Mouse (Mus musculus) forebrain, postnatal 0 days (tissue): Measurements from ENCODE around the gene Ltbp2. TPM values are rescaled to one million over a fixed set of nuclear protein-coding genes. Genes with fewer than 3 reads are reported as not detected.

Experiments
- ATAC-seq: fragments of 200-750 bp; cut with Nextera tagmentation; 2 replicates; pipeline ENCODE4 v1.8.0; 2017; ENCODE audit warnings: mild to moderate bottlenecking, moderate library complexity
- DNase-seq: peaks from one replicate; pipeline ENCODE4 v3.0.0-alpha.2; 2015
- H3K27ac ChIP-seq: fragments of 300-500 bp; sonication (generic); 2 replicates; pipeline ENCODE4 v1.5.1; 2014; ENCODE audit warnings: low read depth, mild to moderate bottlenecking, antibody characterized with exemption, low read length, moderate library complexity, mixed read lengths
- H3K27me3 ChIP-seq: fragments of 300-500 bp; sonication (generic); 2 replicates; pipeline ENCODE4 v1.6.1; 2014; ENCODE audit warnings: mild to moderate bottlenecking, low read length, mixed read lengths; ENCODE audit not compliant: insufficient read depth
- H3K36me3 ChIP-seq: fragments of 300-500 bp; sonication (generic); 2 replicates; pipeline ENCODE4 v1.6.1; 2014; ENCODE audit warnings: mild to moderate bottlenecking, moderate library complexity; ENCODE audit not compliant: insufficient read depth
- H3K4me1 ChIP-seq: fragments of 300-500 bp; sonication (generic); 2 replicates; pipeline ENCODE4 v1.6.1; 2014; ENCODE audit warnings: antibody characterized with exemption; ENCODE audit not compliant: insufficient read depth
- H3K4me2 ChIP-seq: fragments of 300-500 bp; sonication (generic); 2 replicates; pipeline ENCODE4 v1.6.1; 2014; ENCODE audit warnings: low read depth, mild to moderate bottlenecking, moderate library complexity
- H3K4me3 ChIP-seq: fragments of 300-500 bp; sonication (generic); 2 replicates; pipeline ENCODE4 v1.5.1; 2014; ENCODE audit warnings: low read depth, low read length, mixed read lengths
- H3K9ac ChIP-seq: fragments of 300-500 bp; sonication (generic); 2 replicates; pipeline ENCODE4 v1.6.1; 2014; ENCODE audit warnings: mild to moderate bottlenecking
- H3K9me3 ChIP-seq: fragments of 300-500 bp; sonication (generic); 2 replicates; pipeline ENCODE4 v1.6.1; 2016; ENCODE audit warnings: low read length
- CTCF ChIP-seq: sonication (generic); IDR thresholded peaks from 2 replicates; pipeline ENCODE4 v1.5.1; 2016; ENCODE audit warnings: antibody characterized with exemption, control low read depth, low read depth
- WGBS: fragments of 180-500 bp; shearing (Covaris S2); extraction: QIAGEN DNeasy Blood & Tissue Kit; methylation state at CpG from one replicate; pipeline ENCODE4 v1.1.7; 2014; 5-methylcytosine and 5-hydroxymethylcytosine counted together
- polyA plus RNA-seq: library from polyadenylated mRNA; unstranded; fragments of >200 nt; fragmentation: Nextera tagmentation; extraction: Ambion mirVana; gene quantifications from 2 replicates; pipeline ENCODE4 v1.2.1, GENCODE M21; 2015
- total RNA-seq: library from RNA; depleted of rRNA; stranded (reverse); fragments of >200 nt; gene quantifications from 2 replicates; pipeline ENCODE4 v1.2.3, GENCODE M21; 2014

Gene Ltbp2
- total and polyA plus RNA-seq, 2 experiments from 2014 or later: 0.51 to 0.76 TPM

- H3K4me1 ChIP-seq: no peaks in the 10 kb centered on the region
- no peaks in the 10 kb centered on the region for H3K36me3 ChIP-seq
- no peak overlapping the region for H3K4me3 ChIP-seq
- 74% methylated on average over 14 of the region's 14 CpGs for WGBS
- H3K27me3 ChIP-seq: no peaks in the 10 kb centered on the region
- H3K9ac ChIP-seq: no peak overlapping the region
- H3K4me2 ChIP-seq: no peak overlapping the region
- no peaks in the 10 kb centered on the region for H3K9me3 ChIP-seq
- DNase-seq: peak; percentile 35
- no peak overlapping the region for H3K27ac ChIP-seq
- peak; percentile 73 for ATAC-seq
- no peak for TF ChIP-seq CTCF
Observed at GRCm38 (mm10) chr12:84862136-84862910, 14.0 kb downstream of the Ltbp2 start.

- no peaks in the 10 kb centered on the region for H3K4me1 ChIP-seq
- H3K9ac ChIP-seq: no peak overlapping the region
- H3K9me3 ChIP-seq: no peaks in the 10 kb centered on the region
- ATAC-seq (no peak), DNase-seq (no peak)
- no peak overlapping the region for H3K27ac ChIP-seq
- no peaks in the 10 kb centered on the region for H3K27me3 ChIP-seq
- no peaks in the 10 kb centered on the region for H3K36me3 ChIP-seq
- H3K4me3 ChIP-seq: no peak overlapping the region
- TF ChIP-seq CTCF: no peak
- H3K4me2 ChIP-seq: no peak overlapping the region
- WGBS: 73% methylated on average over 17 of the region's 17 CpGs
Observed at GRCm38 (mm10) chr12:84858149-84859113, 17.9 kb downstream of the Ltbp2 start.

- Histone ChIP-seq H3K4me2 (no peak overlapping the region), H3K9ac (no peak overlapping the region), H3K4me3 (no peak overlapping the region), H3K27me3 (no peaks in the 10 kb centered on the region), H3K27ac (no peak overlapping the region), H3K36me3 (no peaks in the 10 kb centered on the region), H3K4me1 (no peaks in the 10 kb centered on the region), H3K9me3 (no peaks in the 10 kb centered on the region)
- no peak for ATAC-seq
- DNase-seq: no peak
- 74% methylated on average over 4 of the region's 4 CpGs for whole genome bisulfite sequencing
- TF ChIP-seq CTCF: no peak
Observed at GRCm38 (mm10) chr12:84857706-84858105, 18.6 kb downstream of the Ltbp2 start.

GRCm38 (mm10) chr12:84856532-84856931, 19.8 kb downstream of the Ltbp2 start:
- H3K4me3 ChIP-seq: no peak overlapping the region
- no peak overlapping the region for H3K27ac ChIP-seq
- no peaks in the 10 kb centered on the region for H3K4me1 ChIP-seq
- H3K36me3 ChIP-seq: no peaks in the 10 kb centered on the region
- TF ChIP-seq CTCF: no peak
- 82% methylated on average over 8 of the region's 8 CpGs for WGBS
- H3K9me3 ChIP-seq: no peaks in the 10 kb centered on the region
- no peak overlapping the region for H3K4me2 ChIP-seq
- ATAC-seq (no peak), DNase-seq (no peak)
- no peak overlapping the region for H3K9ac ChIP-seq
- H3K27me3 ChIP-seq: no peaks in the 10 kb centered on the region

- no peak overlapping the region for H3K9ac ChIP-seq
- H3K27ac ChIP-seq: no peak overlapping the region
- H3K36me3 ChIP-seq: no peaks in the 10 kb centered on the region
- H3K9me3 ChIP-seq: no peaks in the 10 kb centered on the region
- H3K4me2 ChIP-seq: no peak overlapping the region
- no peak overlapping the region for H3K4me3 ChIP-seq
- DNase-seq (no peak), ATAC-seq (no peak)
- TF ChIP-seq CTCF: no peak
- no peaks in the 10 kb centered on the region for H3K4me1 ChIP-seq
- 86% methylated on average over 4 of the region's 4 CpGs for WGBS
- H3K27me3 ChIP-seq: no peaks in the 10 kb centered on the region
Observed at GRCm38 (mm10) chr12:84855084-84855625, 21.2 kb downstream of the Ltbp2 start.

- TF ChIP-seq CTCF: no peak
- Histone ChIP-seq H3K4me3 (no peak overlapping the region), H3K4me1 (no peaks in the 10 kb centered on the region), H3K36me3 (no peaks in the 10 kb centered on the region), H3K27ac (no peak overlapping the region), H3K27me3 (no peaks in the 10 kb centered on the region), H3K9ac (no peak overlapping the region), H3K4me2 (no peak overlapping the region), H3K9me3 (no peaks in the 10 kb centered on the region)
- no peak for ATAC-seq
- WGBS: 93% methylated on average over 4 of the region's 4 CpGs
- DNase-seq: no peak
Observed at GRCm38 (mm10) chr12:84854392-84855033, 21.8 kb downstream of the Ltbp2 start.
